Mouse (Mus musculus) adrenal gland, postnatal 36 days (tissue): ENCODE measurements around the gene Tjp3. TPM values are rescaled to one million over a fixed set of nuclear protein-coding genes. Genes with fewer than 3 reads are reported as not detected.
A peak's percentile ranks its signal among the peaks of the same experiment; 100 is the strongest.

ENCODE experiments used
- DNase-seq, 2 experiments: peaks; one replicate each; pipeline ENCODE4 v3.0.0; 2021; ENCODE audit warnings: mixed read lengths in 1 of 2
- total RNA-seq, 2 experiments: library from RNA; stranded (reverse); gene quantifications; 2 replicates each; pipeline ENCODE4 v1.2.3; 2021

Tjp3 gene
- total RNA-seq, 2 experiments from 2014 or later: 0.23 to 0.26 TPM

DNA sequence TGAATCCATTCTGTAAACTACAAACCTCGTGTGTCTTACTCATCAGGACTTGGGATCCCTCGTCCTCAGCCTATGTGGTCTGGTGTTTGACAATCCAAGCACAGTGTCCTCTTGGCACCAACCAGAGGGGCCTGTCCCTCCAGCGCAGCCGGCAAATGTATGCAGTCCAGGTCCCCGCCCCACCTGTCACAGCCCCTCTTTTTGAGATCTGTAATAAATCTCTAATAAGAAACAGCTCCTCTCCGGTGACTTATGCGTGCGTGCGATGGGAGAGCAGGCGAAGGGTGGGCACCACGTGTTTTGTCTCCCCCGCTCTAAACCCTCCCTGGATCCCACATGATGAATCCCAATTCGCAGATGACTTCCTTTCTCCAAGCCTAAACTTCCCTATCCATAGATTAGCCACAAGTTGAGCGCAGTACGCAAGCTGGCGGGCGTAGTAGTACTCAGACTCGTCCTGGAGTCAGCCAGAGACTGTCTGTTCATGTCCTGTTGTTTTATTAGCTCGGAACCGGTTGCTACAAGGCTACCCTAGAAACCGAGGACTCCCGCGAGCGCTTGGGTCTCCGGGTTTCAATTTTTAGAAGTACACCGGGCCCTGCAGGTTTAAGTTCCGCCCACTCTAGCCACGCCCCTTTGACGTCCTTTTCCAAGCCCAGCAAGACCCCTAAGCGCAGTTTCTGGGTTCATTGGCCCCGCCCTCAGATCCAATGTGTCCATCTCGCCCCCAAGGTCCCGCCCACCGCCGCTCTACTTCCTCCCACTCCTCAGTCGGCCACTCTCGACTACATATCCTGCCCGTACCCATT is 28.6 kb upstream of the Tjp3 start:
- DNase-seq: peak; percentile 97 to 98

DNA sequence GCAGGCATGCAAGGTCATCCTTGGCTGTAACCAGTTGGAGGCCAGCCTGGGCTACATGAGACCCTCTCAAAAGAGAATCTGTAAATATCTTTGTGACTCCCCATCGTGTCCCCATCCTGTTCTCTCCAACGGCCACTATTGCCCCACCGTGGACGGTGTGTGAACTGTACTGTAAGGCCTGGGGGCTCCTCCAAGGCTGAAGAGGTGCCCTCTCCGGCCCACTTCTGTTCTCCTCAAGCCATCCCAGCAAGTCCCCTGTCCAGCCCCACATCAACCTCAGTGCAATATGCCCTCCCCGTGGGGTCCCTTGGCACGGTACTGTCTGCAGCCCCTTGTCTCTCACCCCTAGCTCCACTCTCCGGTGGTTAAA is 27.9 kb upstream of the Tjp3 start:
- DNase-seq: peak in 1 of 2 experiments; percentile 32

- peak; percentile 82 to 87 for DNase-seq
Observed at GRCm38 (mm10) chr10:81318589-81319329, 27.4 kb upstream of the Tjp3 start.

DNA sequence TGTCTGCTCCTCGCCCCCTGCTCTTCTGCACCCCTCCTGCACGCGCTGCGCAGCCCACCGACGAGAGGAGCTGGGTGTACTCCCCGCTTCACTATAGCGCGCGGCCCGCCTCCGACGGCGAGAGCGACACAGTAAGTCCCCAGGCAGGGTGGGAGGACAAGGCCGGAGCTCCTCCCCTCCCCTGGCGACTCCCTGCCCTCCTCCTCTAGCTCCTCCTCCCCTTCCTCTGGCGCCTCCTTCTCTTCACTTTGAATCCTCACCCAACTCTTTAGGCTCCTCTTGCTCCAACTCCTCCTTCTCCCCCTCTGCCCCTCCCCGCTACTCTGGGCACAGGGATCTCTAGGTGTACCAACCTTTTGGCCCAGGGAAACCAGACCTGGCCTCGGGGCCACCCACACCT is 25.9 kb upstream of the Tjp3 start:
- peak; percentile 85 to 91 for DNase-seq

DNA sequence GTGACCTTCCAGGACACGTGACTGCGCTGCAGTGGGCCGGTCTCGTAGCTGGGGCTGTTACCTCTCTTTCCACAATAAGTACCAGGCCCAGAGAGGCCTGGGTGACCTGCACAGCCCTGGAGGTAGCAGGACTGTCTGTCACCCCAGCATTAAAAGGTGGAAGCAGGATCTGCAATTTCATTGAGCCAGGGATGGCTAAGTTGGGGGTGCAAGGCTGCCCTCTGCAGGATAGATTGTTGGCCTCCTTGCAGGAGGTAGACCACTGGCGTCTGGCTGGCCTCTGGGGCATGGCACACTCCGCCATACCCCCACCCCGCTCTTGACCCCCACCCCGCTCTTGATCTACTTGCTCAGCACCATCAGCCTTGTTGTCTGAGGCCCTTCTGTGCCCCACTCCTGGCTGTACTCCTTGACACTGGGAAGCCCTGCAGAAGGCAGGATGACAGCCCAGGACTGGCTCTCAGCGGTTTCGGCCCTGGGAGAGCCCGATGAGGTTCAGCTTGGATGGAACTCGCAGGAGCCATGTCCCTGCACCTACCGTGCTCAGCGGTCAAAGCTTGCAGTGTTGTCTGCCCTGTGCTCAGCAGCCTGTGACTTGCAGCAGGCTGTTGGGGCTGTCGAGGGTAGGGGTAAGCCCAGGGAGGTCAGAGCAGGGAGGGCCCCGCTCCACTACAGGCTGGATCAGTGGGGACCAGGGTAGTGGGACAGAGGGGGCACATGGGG is 25.1 kb upstream of the Tjp3 start:
- peak; percentile 37 to 72 for DNase-seq

- DNase-seq: no peak
Observed at GRCm38 (mm10) chr10:81315587-81315986, 24.2 kb upstream of the Tjp3 start.

DNA sequence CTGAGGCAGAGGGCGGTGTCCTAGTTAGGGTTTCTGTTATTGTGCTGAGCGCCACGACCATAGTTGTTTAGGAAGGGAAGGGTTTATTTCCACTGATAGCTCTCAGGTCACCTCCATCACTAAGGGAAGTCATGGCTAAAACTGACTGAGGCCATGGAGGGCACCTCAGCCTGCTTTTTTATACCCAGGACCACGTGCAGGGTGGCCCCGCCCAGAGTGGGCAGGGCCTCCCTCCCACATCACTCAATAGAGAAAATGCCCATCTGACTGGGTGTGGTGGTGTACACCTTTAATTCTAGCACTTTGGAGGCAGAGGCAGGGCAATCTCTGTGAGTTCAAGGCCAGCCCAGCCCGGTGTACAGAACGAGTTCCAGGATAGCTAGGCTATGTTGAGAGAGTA is 22.8 kb upstream of the Tjp3 start:
- DNase-seq: no peak

- DNase-seq: no peak
Observed at GRCm38 (mm10) chr10:81313581-81313980, 22.2 kb upstream of the Tjp3 start.

DNA sequence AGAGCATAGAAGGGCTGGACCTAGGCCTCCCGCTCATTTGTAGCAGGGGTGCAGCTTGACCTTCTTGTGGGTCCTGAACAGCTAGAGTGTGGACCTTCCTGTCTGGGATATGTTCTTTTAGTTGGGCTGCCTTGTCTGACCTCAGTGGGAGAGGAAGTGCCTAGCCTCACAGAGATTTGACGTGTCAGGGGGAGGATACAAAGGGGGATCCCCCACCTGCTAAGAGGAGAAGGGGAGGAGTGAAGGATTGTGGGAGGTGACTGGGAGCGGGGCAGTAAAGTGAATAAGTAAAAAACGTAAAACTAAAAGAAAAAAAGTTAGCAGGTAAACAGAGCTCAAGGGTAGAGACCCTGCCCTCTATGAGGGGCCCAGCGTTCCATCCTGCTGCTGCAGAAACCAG is 18.2 kb upstream of the Tjp3 start:
- DNase-seq: no peak

- DNase-seq: no peak
Observed at GRCm38 (mm10) chr10:81306837-81307682, 15.7 kb upstream of the Tjp3 start.

DNA sequence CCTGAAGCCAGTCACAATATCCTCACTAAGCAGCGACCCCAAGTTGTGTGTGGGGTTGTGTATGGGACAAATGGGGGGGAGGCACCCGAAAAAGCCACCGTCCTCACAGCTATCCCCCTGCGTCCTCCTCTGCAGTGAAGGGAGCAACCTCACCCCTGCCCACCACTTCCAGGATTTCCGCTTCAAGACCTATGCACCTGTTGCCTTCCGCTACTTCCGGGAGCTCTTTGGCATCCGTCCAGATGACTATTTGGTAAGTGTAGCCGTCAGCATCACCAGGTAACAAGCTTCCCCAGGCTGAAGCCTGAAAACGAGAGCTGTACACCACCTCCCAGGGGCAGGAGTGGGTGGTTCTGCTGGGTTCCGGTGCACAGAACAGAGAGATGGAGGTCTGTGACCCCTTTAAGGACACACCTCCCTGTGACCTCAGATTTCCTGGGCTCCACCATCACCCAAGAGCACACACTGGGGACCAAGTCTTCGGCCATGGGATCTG is 14.8 kb upstream of the Tjp3 start:
- no peak for DNase-seq

GRCm38 (mm10) chr10:81305663-81306062 is 14.3 kb upstream of the Tjp3 start:
- no peak for DNase-seq

DNA sequence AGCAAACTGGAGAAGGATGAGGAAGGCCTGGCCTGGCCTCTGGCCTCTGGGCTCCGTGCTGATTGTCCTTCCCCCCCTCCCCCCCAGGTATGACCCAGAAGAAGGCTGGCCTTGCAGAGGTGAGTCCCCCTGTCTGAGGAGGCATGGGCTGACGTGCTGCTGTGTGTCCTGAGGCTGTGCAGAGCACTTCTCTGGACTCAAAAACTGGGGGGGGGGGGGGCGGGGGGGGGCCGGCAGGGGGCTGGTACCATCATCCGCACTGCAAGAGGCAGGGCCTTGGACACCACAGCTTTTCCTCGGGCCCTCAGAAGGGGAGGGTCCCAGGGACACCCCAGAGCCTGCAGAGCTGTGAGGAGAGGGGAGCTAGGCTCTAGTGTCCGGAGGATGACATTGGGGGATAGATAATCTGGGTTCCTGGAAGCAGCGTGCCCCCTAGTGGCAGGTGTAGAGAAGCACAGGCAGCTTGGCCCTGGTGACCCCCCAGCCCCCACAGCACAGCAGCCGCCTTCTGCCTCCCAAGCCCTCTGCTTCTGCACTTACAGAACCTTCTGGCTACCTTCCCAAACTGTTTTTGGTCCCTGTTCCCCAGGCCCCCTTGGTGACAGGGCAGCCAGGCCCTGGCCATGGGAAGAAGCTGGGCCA is 13.3 kb upstream of the Tjp3 start:
- peak; percentile 48 to 71 for DNase-seq

DNA sequence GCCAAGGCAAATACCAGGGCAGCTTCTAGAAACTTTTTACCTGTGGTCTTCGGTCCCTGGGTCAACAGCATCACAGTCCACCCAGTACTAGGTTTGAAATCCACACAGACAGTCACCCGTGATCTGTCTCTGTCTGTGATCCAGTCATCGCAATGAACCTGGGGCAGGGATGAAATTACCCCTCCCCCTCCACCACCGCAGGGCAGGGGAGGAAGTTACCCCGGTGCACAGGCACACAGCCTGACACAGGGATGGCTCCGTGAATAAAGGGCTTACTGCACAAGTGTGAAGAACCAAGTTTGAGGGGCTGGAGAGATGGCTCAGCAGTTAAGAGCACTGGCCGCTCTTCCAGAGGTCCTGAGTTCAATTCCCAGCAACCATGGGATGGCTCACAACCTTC is 12.4 kb upstream of the Tjp3 start:
- no peak for DNase-seq

GRCm38 (mm10) chr10:81303258-81303657 is 11.9 kb upstream of the Tjp3 start:
- no peak for DNase-seq

GRCm38 (mm10) chr10:81302781-81303218 is 11.4 kb upstream of the Tjp3 start:
- DNase-seq: peak in 1 of 2 experiments; percentile 42

- DNase-seq: peak in 1 of 2 experiments; percentile 45
Observed at GRCm38 (mm10) chr10:81302288-81302687, 10.9 kb upstream of the Tjp3 start.

GRCm38 (mm10) chr10:81301321-81301720 is 9.9 kb upstream of the Tjp3 start:
- no peak for DNase-seq

- DNase-seq: no peak
Observed at GRCm38 (mm10) chr10:81300352-81300907, 9.0 kb upstream of the Tjp3 start.

GRCm38 (mm10) chr10:81299585-81300351 is 8.4 kb upstream of the Tjp3 start:
- DNase-seq: no peak
